Mouse (Mus musculus): ENCODE data around the gene Scamp5.

The Scamp5 gene

GRCm38 (mm10) chr9:57407120-57407905, 60.5 kb downstream of the Scamp5 start:
- DNase-seq (ENCODE audit: low read depth, low spot score), result no peak

GRCm38 (mm10) chr9:57406395-57406794, 61.5 kb downstream of the Scamp5 start:
- Histone ChIP-seq H3K36me3 (ENCODE audit: control insufficient read depth, insufficient read depth, low read length, poor library complexity, severe bottlenecking) (no peaks in the 10 kb centered on the region), H3K27me3 (ENCODE audit: control insufficient read depth, insufficient read depth, low read length, poor library complexity, severe bottlenecking) (no peaks in the 10 kb centered on the region)
- DNase-seq (ENCODE audit: low read depth, low spot score), result no peak

More at GRCm38 (mm10) chr9:57407120-57407905, 60.5 kb downstream of the Scamp5 start:
- H3K27me3 ChIP-seq (ENCODE audit: control insufficient read depth, insufficient read depth, low read length, poor library complexity, severe bottlenecking), result no peaks in the 10 kb centered on the region
- H3K36me3 ChIP-seq (ENCODE audit: control insufficient read depth, insufficient read depth, low read length, poor library complexity, severe bottlenecking), result no peaks in the 10 kb centered on the region

- Histone ChIP-seq H3K36me3 (ENCODE audit: control insufficient read depth, insufficient read depth, low read length, poor library complexity, severe bottlenecking) (no peaks in the 10 kb centered on the region), H3K27me3 (ENCODE audit: control insufficient read depth, insufficient read depth, low read length, poor library complexity, severe bottlenecking) (no peaks in the 10 kb centered on the region)
- no peak for DNase-seq (ENCODE audit: low read depth, low spot score)
Observed at GRCm38 (mm10) chr9:57404036-57404435, 63.8 kb downstream of the Scamp5 start.

GRCm38 (mm10) chr9:57402318-57403251, 65.3 kb downstream of the Scamp5 start:
- no peaks in the 10 kb centered on the region for H3K27me3 ChIP-seq (ENCODE audit: control insufficient read depth, insufficient read depth, low read length, poor library complexity, severe bottlenecking)
- no peak for DNase-seq (ENCODE audit: low read depth, low spot score)
- H3K36me3 ChIP-seq (ENCODE audit: control insufficient read depth, insufficient read depth, low read length, poor library complexity, severe bottlenecking), result no peaks in the 10 kb centered on the region

- no peak for DNase-seq (ENCODE audit: low read depth, low spot score)
- no peaks in the 10 kb centered on the region for H3K27me3 ChIP-seq (ENCODE audit: control insufficient read depth, insufficient read depth, low read length, poor library complexity, severe bottlenecking)
- no peaks in the 10 kb centered on the region for H3K36me3 ChIP-seq (ENCODE audit: control insufficient read depth, insufficient read depth, low read length, poor library complexity, severe bottlenecking)
Observed at GRCm38 (mm10) chr9:57398773-57399172, 69.1 kb downstream of the Scamp5 start.

- DNase-seq (ENCODE audit: low read depth, low spot score), result no peak
- H3K27me3 ChIP-seq (ENCODE audit: control insufficient read depth, insufficient read depth, low read length, poor library complexity, severe bottlenecking), result no peaks in the 10 kb centered on the region
Observed at GRCm38 (mm10) chr9:57392892-57393291, 75.0 kb downstream of the Scamp5 start.

More at GRCm38 (mm10) chr9:57392892-57393291, 75.0 kb downstream of the Scamp5 start:
- H3K36me3 ChIP-seq (ENCODE audit: control insufficient read depth, insufficient read depth, low read length, poor library complexity, severe bottlenecking), result no peaks in the 10 kb centered on the region
